21 mouse cellular contexts compared by ENCODE assay signal in genomic region chr1:36429511-36429910, GRCm38 (mm10). TPM values are rescaled to one million over a fixed set of nuclear protein-coding genes. Genes with fewer than 3 reads are reported as not detected.
"Had no signal": no experiment of that assay in that cellular context is flagged by ENCODE, and none has a peak within 500 bp of the region (broad histone marks: within the 10 kb centered on the region; RNA-seq: fewer than 3 reads in every experiment).

No protein-coding gene starts in this region.

- H3K9ac ChIP-seq: liver, embryonic 12.5 days; liver, embryonic 14.5 days; lung, embryonic 14.5 days; midbrain, embryonic 12.5 days; neural tube, embryonic 13.5 days; neural tube, embryonic 15.5 days; stomach, embryonic 15.5 days had no signal

- DNase-seq: lung, adult 18-20 months; lung, embryonic 14.5 days; lung, postnatal 10 days; lung, postnatal 4 days; midbrain, embryonic 14.5 days; retina, postnatal 1 day; right cerebral cortex, adult 18-20 months; right cerebral cortex, postnatal 25 days had no signal

- H3K4me1 ChIP-seq: liver, embryonic 12.5 days; midbrain, embryonic 10.5 days; midbrain, embryonic 12.5 days; neural tube, embryonic 13.5 days; neural tube, embryonic 15.5 days; stomach, embryonic 15.5 days had no signal

- ATAC-seq: liver, embryonic 12.5 days; midbrain, embryonic 16.5 days had no signal

- H3K9me3 ChIP-seq: liver, embryonic 12.5 days; midbrain, embryonic 10.5 days; midbrain, embryonic 12.5 days; neural tube, embryonic 13.5 days; neural tube, embryonic 15.5 days; stomach, embryonic 15.5 days had no signal

- H3K27me3 ChIP-seq: liver, embryonic 12.5 days; midbrain, embryonic 12.5 days; neural tube, embryonic 13.5 days; neural tube, embryonic 15.5 days; stomach, embryonic 15.5 days had no signal

- H3K4me3 ChIP-seq: liver, embryonic 12.5 days; midbrain, embryonic 10.5 days; midbrain, embryonic 12.5 days; myocyte; neural tube, embryonic 13.5 days; neural tube, embryonic 15.5 days; stomach, embryonic 15.5 days had no signal

- H3K27ac ChIP-seq: liver, embryonic 12.5 days; liver, embryonic 14.5 days; midbrain, embryonic 10.5 days; midbrain, embryonic 12.5 days; neural tube, embryonic 13.5 days; neural tube, embryonic 15.5 days; stomach, embryonic 15.5 days; stomach, postnatal 0 days had no signal

- H3K4me2 ChIP-seq: liver, embryonic 12.5 days; lung, embryonic 14.5 days; midbrain, embryonic 12.5 days; neural tube, embryonic 13.5 days; neural tube, embryonic 15.5 days; stomach, embryonic 15.5 days had no signal

RNA-seq across cellular contexts. Expression of gene Fer1l5, which starts 57.4 kb away (rescaled TPM):
- total RNA-seq: megakaryocyte, adult 5-6 weeks; megakaryocyte-erythroid progenitor cell, adult 5-6 weeks had no signal
- polyA plus RNA-seq: spleen, adult 2 months had no signal
